Mouse (Mus musculus) testis, postnatal 10 days (tissue): ENCODE results near the gene Fam20a.

Source experiments
- DNase-seq: peaks from one replicate; pipeline ENCODE4 v3.0.0; 2021; ENCODE audit warnings: low spot score

Fam20a gene

DNA sequence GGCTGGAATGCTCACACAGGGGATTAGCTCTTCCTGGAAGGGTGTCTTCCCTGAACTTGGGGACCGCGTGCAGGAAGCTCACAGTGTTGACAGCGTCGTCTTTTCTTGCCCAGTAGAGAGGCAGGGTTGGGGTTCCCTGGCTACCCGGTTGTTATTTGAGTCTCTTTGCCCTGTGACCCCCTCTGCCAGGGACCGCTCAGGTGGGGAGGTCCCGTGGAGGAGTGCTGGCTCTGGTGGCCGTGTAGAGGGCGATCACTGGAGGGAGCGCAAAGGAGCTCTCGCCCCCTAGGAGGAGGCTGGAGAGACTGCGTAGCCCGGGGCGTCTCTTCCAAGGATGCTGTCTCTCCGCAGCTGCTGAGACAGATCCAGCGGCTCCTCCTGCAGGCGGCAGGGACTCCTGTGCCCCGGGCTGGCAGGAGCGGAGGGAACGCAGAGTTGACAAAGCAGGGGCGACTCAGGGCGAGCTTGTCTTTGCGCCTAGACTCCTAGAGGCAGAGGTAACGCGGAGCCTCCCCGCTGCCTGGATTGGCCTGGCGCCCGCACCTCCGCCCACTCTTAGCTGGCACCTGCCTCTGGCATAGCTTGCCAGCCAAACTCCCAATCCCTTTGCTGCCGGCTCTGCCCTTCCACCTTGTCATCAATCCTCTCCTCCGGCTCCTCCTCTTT, at the start of gene Fam20a:
Gene Fam20a (minus strand): TSS at position 499 of the 666 bp plus-strand sequence.
- peak; percentile 70 for DNase-seq

DNA sequence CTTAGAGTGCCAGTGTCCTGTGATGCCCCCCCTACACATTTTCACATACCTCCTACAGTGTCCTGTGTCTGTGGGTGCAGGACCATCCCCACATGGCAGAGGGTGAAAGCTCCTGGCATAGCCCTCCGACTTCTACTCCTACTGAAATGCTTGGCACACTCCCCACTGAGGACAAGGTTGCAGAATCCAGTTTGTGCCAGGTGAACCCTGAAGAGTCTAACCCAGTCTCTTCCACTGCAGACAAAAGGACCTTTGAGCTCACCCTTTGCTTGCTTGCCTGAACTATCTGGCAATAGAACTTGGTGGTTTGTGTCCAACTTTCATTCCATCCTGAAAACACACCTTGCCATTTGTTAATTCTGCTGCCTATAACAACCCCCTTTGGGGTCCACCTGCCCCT, 49.3 kb upstream of the Fam20a start:
- no peak for DNase-seq

DNA sequence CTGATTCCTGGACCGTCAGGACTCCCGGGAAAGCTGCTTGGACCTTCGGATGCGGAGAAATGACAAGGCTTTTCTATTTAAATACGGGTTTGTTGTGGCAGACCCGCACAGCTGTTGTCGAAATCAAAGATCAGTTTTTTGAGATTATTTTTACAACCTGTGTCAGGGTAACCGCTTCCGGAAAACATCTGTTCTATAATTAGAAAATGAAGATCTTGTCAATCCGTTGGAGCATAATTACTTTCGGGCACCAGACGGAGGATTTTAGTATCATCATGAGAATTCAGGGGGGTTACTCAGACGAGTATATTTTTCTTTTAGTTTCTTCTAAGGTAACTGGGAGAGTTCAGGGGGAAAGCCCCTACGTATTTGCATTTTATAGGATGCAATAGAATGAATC, 48.1 kb upstream of the Fam20a start:
- no peak for DNase-seq

DNA sequence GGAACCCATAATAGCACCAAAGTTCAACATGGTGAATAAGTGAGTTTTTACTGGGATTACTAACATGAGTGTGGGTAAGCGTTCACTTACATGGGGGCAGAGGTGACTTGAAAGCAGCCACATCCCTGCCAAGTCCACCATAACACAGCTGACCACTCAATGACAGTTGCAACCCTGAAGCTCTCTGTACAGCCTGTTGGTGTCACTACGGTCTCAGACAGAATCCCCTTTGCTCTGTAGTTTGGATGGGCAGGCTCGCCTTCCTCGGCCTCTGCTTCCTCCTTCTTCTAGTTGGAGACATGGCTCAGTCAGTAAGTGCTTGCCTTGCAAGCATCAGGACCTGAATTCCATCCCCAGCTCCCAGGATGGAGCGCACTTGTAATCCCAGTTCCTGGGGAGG, 47.0 kb upstream of the Fam20a start:
- DNase-seq = no peak

DNA sequence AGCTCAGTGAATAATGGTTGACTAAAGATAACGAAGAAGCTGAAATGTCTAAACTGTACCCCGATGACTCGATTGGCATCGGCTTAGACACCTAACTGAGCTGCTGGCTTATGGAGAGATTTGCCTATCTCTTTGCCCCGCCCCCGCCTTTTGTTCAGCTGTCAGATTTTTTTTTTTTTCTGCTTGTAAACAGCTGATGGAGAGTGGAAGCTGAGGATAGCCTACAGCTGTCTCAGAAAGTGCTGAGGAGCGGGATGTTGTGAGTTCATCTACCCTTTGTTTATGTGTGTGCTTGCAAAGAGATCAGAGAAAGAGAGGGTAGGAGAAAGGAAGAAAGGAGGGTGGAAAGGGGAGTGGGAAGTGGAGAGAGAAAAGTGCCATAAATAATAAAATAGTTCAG, 38.0 kb upstream of the Fam20a start:
- no peak for DNase-seq

DNA sequence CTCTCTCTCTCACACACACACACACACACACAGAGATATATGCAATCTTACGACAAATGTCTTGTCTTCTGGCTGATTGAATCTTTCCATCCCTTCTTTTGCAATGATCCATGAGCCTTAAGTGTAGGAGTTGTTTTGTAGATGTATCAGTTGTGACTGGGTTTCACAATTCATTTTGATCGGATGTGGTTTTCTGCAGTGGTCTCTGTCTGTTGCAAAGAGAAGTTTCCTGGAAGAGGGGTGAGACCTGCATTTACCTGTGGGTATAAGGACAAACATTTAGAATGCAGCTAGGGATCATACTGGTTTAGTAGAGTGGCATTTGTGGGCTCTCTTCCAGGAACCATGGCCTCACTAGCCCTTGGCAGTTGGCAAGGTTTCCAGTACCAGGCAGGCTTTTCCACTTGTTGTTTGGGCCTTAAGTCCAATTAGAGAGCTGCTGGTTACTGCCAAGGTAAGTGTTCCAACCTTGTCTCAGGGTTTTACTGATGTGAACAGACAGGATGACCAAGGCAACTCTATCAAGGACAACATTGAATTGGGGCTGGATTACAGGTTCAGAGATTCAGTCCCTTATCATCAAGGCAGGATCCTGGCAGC, 36.6 kb upstream of the Fam20a start:
- DNase-seq = no peak

DNA sequence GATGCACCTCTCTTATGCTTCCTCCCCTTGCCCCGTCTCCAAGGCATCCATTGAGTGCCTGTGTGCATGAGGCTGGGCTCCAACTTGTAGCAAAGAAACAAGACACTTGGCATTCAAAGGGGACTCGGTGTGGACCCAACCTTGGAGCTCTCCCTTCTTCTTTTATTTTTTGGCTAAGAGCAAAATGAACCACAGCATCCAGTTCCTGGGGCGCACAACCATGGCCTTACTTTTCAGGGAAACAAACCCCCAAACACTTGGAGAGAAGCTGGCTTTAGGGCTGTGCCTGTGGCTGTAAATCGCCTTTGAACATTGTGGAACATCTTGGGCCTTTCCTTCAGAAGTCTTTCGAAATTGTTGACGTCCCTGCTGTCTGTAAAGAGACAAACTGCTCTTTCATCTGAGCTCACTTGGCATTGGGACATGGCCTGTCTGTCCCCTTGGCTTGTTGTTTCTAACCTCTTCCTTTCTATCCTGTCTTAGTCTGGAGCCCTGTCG, 32.1 kb upstream of the Fam20a start:
- DNase-seq = no peak

DNA sequence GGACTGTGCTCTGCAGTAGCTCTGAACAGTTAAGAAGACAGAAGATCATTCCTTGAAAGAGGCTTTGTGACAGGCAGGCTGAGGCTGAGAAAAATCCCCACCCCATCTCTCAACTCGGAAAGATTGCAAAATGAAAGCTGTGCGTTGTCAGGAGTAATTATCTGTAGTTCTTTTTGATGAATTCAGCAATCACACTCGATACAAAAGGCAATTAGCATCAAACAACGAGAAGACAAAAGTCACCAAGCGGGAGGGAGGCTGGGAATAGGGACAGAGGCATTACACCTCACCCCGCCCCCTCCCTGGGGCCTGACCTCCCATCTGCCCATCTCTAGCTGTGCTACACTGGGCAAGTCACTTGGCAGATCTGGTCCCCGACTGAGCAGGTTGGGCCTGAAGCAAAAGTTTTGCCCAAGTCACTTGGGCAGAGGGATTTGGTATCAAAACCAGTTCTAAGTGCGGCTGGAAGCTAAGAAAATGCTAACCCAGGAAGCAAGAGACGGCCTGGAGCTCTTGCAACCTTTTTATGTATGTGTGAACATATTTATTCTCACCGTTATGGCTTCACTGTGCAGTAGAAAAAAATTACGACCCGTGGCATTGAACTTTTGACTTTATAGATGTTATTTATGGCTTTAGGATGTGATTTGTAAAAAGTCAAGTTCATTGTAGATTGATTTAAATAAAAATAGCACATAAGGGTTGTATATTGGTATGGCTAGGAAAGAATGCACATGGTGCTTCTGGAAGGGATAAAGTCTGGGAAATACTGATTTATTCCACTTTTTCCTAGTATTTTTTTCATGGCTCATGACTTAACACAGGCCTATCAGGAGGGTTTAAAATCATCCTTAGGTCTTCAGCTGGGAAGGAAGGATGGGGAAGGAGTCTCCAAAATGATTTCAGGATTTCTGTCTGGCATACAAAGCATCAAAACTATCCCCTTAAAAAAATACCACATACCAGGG, 29.8 kb upstream of the Fam20a start:
- no peak for DNase-seq

DNA sequence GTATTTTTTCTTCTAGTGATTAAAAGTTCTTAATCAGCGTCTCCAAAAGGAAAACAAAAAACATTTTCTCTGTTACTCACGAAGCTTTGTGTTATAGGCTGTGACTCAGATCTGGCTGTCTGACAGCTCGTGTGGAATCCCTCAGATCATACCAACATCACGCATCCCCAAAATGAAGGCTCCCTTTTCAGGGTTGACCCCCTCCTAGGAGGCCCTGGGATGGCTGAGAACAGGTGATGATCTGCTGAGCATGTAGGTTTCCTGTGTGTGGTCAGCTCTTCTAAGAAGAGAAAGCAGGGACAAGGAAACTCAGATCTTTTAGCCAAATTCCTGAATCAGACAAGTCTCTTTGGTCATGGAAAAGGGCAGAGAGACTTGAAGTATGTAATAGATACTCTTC, 23.1 kb upstream of the Fam20a start:
- no peak for DNase-seq

DNA sequence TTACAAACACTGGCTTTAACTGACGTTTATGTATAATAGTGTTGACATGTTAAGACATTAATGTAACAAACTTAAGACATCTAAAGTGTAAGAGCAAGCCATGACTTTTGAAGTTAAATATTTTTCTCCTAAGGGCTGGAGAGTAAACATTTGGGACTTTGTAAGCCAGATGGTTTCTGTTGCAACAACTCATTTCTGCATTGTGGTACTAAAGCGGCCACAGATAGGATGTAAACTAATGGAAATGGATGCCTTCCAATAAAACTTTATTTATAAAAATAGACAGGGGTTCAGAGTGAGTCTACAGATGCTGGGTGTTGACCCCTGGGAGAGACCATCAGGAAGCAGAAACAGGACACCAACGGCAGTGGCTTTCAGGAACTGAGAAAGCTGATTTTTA, 15.9 kb upstream of the Fam20a start:
- no peak for DNase-seq

DNA sequence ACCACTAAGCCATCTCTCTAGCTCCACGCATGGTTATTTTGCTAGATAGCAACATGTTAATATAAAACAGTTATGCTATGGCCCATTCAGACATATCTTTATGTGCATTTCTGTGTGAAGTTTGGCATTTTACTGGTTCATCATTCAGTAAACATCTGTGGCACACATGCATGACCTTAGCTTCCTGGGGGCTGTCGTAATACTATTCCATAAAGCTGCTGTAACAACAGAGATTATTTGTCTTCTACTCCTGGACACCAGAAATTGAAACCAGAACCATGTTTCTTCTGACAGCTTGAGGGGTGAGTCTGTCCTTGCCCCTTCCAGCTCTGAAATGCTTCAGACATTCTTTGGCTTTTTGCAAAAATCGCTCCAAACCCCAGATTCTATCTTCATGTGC, 14.3 kb upstream of the Fam20a start:
- no peak for DNase-seq

DNA sequence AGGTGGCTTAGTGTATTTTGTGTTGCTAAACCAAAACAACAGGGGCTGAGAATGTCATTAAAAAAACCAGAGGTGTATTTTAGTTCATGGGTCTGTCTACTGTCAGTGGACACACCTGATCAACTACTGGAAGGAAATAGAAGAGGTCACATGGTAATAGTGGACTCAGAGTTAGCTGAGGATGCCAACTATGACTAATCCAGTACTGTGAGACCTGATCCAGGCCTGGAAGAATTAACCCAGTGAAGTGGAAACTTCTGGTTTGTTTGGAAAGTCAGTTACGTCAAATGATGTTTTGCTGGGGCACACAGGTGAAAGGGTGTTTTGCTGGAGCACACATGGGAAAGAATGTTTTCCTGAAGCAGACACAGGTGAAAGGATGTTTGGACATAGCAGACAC, 12.3 kb upstream of the Fam20a start:
- no peak for DNase-seq

DNA sequence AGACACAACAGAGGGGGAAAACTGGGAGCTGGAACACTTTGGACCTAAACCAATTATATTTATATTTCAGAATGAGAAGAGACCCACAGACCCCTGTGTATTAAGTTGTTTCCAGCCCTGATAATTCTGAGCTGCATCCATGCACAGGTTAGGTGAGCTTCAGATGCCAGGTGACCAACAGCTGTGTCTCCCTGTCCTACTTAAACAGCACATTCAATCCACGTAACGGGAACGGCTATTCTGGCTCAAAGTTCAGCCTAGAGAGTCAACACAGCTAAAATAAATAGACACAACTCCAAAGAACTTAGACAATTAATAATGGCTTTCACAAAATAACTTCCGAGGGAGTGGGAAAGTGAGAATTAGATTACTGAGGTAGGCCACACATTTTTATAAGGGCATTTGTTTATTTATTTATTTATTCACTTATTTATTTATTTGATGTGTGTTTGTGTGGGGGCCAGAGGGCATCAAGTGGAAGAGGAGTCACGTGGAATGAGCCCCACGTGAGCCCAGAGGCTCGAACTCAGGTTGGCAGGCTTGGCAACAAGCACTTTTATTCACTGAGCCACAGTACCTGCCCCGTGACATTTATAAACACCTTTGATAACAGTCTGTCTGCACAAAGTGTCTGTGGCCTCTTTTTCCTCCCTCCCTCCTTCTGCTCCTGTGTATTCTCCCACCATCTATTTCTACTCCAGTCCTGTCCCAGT, 10.8 kb upstream of the Fam20a start:
- no peak for DNase-seq

DNA sequence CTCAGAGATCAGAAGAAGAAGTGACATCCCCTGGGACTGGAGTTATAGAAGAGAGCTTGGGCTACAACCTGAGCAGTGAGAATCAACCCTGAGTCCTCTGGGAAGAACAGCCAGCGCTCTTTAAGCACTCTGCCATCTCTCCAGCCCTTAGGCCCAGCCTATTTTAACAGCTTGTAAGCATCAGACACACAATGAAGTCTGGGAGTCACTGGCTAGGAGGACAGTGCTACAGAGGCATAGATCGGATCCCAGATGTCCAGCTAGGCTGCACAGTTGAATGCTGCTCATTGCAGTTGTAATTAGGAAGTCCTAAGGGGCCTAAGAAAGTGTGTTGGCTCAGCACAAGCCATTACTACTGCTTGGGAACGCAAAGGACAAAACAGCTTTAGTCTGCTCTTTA, 6.3 kb upstream of the Fam20a start:
- no peak for DNase-seq

DNA sequence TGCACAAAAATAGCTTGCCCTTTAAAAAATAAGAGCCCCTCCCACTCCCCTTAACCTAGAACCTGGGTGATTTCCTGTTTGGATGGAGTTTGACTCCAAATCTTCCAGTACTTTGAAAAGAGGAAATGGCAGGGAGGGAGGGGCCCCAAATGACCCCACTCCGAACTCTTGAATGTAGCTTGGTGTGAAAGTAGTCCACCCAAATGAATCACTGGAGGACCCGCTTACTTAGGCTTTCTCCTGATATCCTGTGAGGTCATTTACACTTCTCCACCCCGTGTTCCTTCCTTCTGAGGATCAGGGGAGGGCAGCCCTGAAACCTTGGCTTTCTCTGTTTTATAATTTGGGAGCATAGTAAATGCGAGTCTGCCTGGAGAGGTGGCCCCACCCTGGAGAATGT, 632 bp upstream of the Fam20a start:
- no peak for DNase-seq

DNA sequence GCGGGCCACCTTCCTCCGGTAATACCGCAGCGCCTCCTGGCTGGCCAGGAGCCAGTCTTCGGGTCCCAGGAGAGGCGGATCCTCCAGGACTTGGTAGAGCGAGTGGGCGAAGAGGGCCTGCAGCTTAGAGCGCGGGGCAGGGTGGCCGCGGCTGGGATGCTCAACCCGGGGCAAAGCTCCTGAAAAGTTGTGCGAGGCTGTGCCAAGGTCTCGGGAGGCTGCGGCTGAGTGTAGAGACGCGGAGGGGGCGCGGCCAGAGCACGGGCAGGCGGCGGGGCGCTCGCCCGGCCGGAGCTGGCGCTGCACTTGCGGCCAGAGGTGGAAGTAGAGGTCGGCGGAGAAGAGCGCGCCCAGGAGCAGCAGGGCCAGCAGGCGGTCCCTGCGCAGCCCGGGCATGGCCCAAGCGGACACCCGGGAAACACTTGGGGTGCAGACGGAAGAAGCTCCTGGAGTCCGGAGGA, 729 bp downstream of the Fam20a start:
- peak; percentile 54 for DNase-seq

DNA sequence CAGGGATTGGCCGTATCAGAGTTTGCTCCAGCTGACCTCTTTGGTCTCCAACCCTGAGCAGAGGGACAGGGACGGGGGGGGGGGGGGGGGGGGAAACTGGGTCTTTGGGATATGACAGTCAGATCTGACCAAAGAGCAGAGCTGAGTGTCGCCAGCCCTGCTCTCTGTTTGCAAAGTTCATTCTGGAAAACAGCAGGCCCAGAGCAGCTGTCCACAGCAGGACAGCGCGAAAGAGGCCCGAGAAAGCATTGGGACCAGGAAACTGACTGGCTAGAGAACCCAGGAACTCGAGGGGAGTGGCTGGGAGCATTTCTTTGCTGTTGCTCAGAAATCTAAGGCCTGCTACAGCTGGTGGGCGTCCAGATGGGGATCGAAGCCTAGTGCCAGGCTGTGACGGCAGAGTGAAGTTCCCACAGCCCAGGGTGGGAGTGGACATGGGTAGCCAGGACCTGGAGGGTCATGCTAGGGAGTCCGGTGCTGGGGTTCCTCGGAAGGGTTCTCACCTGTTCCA, 1.2 kb downstream of the Fam20a start:
- DNase-seq = no peak

DNA sequence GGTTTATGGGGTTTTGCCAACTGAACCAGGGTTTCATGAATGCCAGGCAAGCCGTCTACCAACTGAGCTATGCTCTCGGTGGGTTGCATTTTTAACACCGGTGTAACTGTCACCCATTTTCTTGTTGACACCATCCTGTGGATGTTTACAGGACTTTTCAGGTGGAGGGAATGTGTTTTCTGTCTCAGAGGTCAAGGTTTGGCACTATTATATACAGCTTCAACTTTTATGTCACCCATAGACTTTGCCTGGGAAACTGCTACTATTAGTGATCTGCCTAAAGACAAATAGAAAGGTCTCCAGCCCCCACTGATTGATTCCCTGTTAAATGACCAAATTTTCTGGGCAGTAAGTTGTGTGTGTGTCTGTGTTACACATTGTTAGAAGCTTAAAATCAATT, 2.7 kb downstream of the Fam20a start:
- DNase-seq = no peak

DNA sequence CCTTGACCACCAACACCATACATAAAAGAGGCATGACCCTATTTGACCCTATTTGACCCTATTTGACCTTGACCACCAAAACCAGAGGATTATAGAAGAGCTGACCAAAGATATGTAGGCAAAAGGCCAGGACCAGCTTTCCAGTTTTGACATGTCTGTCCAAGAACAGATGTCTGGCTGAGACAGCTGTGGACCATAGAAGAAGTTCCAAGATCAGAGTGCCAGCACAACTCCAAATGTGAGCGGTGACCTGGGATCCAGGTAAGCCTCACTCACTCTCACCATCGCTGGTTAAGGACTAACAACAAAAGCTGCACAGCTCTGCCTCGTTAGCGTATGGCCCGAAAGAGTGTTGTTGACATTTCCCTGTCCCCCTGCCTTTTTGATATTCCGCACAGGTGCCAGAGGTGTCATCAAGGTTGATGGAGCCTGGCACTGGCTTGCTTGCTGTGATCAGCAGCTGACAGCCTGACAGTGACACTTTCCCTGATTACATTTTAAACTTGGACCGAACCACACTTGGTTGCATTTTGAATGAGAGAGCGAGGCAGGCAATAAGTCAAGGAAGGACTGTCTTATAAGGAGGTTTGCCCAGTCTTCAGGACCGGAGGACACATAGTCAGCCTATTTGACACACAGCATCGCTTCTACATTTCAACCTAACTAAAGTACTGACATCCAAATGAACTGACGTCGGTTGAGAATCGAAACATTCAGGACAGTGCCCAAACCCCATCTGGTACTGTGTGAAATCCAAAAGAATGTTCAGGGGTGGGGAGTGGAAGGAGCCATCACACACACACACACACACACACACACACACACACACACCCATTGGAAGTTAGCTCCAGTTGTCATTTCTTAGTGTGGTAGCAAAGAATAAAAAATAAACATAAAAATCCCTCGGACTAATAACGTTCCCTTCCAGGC, 3.8 kb downstream of the Fam20a start:
- DNase-seq = no peak

DNA sequence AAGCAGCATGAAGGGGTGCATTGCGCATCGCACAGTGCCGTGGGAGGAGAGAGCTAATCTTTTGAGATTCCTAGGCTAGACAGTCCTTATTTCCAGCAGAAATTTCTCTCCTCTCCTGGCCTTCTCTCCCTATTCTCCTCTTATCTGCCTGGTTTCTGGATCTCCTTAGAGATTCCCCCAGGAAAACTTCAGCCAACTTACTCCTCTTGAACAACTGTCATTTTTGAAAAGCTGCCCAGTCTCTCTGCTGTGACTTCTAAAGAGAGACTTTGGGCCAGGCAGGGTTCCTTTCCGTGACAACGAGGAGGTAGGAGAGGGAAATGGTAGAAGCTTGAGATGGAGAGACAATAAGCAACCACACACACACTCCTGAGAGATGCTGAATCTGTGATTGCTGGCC, 4.6 kb downstream of the Fam20a start:
- DNase-seq = no peak

DNA sequence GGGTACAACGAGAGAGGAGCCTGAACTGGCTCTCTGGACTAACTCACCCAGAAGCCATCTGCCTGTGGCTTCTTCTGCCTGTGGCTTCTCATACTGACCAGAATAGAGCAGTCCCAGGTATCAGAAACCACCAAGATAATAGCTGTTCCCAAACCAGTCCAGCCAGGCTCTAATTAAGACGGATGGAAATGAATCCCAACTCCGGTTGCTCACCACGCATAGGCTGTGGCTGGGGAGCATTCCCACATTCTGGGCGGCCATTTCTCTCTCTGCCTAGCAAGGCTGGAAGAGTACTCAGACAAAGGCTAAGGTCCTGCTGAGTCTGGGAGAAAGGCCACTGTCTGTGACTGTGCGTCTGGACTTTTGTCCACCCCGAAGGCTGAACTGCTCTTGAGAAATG, 5.1 kb downstream of the Fam20a start:
- DNase-seq = no peak
